Mouse (Mus musculus) small intestine, adult 2 months (tissue): Measurements from ENCODE around the gene Tet2. TPM values are rescaled to one million over a fixed set of nuclear protein-coding genes. Genes with fewer than 3 reads are reported as not detected.

ENCODE experiments used
- H3K27ac ChIP-seq: fragments of 200-500 bp; 2 replicates; pipeline ENCODE4 v1.5.1; 2012; ENCODE audit warnings: low read depth, low read length, control low read depth, inconsistent platforms; ENCODE audit not compliant: insufficient read depth
- H3K27me3 ChIP-seq: fragments of 200-500 bp; 2 replicates; pipeline ENCODE4 v1.6.1; 2012; ENCODE audit warnings: mild to moderate bottlenecking, moderate library complexity, low read length, inconsistent platforms; ENCODE audit not compliant: control insufficient read depth, insufficient read depth
- H3K36me3 ChIP-seq: fragments of 200-500 bp; 2 replicates; pipeline ENCODE4 v1.6.1; 2012; ENCODE audit warnings: mild to moderate bottlenecking, low read length, control low read depth, inconsistent platforms; ENCODE audit not compliant: control insufficient read depth, insufficient read depth
- H3K4me1 ChIP-seq: fragments of 200-500 bp; 2 replicates; pipeline ENCODE4 v1.6.1; 2012; ENCODE audit warnings: low read length, inconsistent platforms, mixed read lengths; ENCODE audit not compliant: control insufficient read depth, insufficient read depth, insufficient read length
- H3K4me3 ChIP-seq: fragments of 200-500 bp; 2 replicates; pipeline ENCODE4 v1.5.1; 2012; ENCODE audit warnings: low read depth, mild to moderate bottlenecking, control low read depth, inconsistent platforms, low read length, moderate library complexity
- CTCF ChIP-seq: fragments of 200-500 bp; IDR thresholded peaks from 2 replicates; pipeline ENCODE4 v1.5.1; 2012; ENCODE audit warnings: low read depth, mild to moderate bottlenecking, control low read depth, inconsistent platforms, low read length, moderate library complexity, mixed read lengths; ENCODE audit not compliant: insufficient replicate concordance, insufficient read length; ENCODE audit errors: extremely low read depth
- POLR2A ChIP-seq: fragments of 200-500 bp; IDR thresholded peaks from 2 replicates; pipeline ENCODE4 v1.6.1; 2012; ENCODE audit warnings: low read depth, mild to moderate bottlenecking, control low read depth, inconsistent platforms, low read length, moderate library complexity
- WGBS: fragments of 180-500 bp; shearing (Covaris S2); methylation state at CpG from one replicate; pipeline ENCODE4 v1.1.7; 2018; 5-methylcytosine and 5-hydroxymethylcytosine counted together
- polyA plus RNA-seq: library from polyadenylated mRNA; depleted of rRNA; stranded (reverse); fragments of >200 nt; gene quantifications from 2 replicates; pipeline ENCODE4 v1.2.3, GENCODE M21; 2012

The Tet2 gene
- polyA plus RNA-seq, 1 experiment = 8.7 TPM

- WGBS = 90% methylated on average over 7 of the region's 7 CpGs
- TF ChIP-seq CTCF (no peak), POLR2A (no peak)
- Histone ChIP-seq H3K36me3 (no peaks in the 10 kb centered on the region), H3K4me3 (no peak overlapping the region), H3K4me1 (peaks cover 6% of the 10 kb centered on the region; the same call in 1 of the 2 replicates), H3K27me3 (no peaks in the 10 kb centered on the region), H3K27ac (no peak overlapping the region)
Observed at GRCm38 (mm10) chr3:133557154-133557553, 12.2 kb upstream of the Tet2 start.

DNA sequence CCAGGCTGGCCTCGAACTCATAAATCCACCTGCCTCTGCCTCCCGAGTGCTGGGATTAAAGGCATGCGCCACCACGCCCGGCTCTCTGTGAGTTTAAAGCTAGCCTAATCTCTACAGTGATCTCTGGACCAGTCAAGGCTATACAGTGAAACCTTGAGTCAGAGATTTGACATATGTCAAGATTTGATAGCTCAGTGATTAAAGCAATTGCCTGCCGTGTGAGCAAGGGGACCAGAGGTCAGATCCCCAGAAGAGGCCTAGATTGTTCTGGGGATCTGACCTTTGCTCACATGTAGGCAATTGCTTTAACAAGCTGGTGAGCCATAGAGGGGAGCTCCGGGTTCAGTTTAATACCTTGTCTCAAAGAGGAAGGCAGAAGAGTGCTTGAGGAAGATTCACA lies 10.4 kb upstream of the Tet2 start:
- no peak overlapping the region for H3K27ac ChIP-seq
- TF ChIP-seq CTCF = no peak
- TF ChIP-seq POLR2A = no peak
- H3K4me3 ChIP-seq = no peak overlapping the region
- peaks cover 6% of the 10 kb centered on the region; the same call in 1 of the 2 replicates for H3K4me1 ChIP-seq
- H3K36me3 ChIP-seq = no peaks in the 10 kb centered on the region
- no peaks in the 10 kb centered on the region for H3K27me3 ChIP-seq
- WGBS = 30% methylated on average over 7 of the region's 7 CpGs

DNA sequence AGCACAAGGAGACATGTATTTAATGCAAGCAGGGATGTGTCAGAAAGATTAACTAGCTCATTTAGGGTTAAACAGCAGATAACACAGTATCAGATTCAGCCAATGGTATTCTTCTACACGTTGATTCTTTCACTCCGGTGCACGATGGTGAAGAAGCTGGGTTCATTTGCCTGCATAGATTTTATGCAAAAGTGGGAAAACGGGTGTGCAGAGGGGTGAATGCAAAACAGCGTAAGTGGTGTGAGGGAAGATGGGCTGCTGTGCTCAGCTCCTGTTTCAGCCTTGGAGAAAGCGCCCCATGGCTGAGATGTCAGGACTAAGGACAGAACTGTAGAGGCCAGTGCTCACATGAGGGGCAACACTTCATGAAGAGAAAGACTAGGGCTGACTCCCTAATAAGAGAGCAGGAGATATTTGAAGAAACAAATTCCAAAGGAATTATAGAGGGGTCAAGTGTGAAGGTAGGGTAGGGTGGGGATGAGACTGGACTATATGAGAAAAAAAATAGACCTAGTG lies 9.7 kb upstream of the Tet2 start:
- no peak overlapping the region for H3K4me3 ChIP-seq
- no peaks in the 10 kb centered on the region for H3K36me3 ChIP-seq
- no peak overlapping the region for H3K27ac ChIP-seq
- TF ChIP-seq POLR2A = no peak
- no peak for TF ChIP-seq CTCF
- H3K4me1 ChIP-seq = peaks cover 6% of the 10 kb centered on the region; the same call in 1 of the 2 replicates
- 85% methylated on average over 6 of the region's 6 CpGs for WGBS
- H3K27me3 ChIP-seq = no peaks in the 10 kb centered on the region

GRCm38 (mm10) chr3:133554092-133554491 lies 9.2 kb upstream of the Tet2 start:
- H3K4me3 ChIP-seq = no peak overlapping the region
- WGBS = 93% methylated on average over 4 of the region's 4 CpGs
- H3K4me1 ChIP-seq = peaks cover 6% of the 10 kb centered on the region; the same call in 1 of the 2 replicates
- no peaks in the 10 kb centered on the region for H3K27me3 ChIP-seq
- TF ChIP-seq POLR2A (no peak), CTCF (no peak)
- H3K36me3 ChIP-seq = no peaks in the 10 kb centered on the region
- H3K27ac ChIP-seq = no peak overlapping the region

DNA sequence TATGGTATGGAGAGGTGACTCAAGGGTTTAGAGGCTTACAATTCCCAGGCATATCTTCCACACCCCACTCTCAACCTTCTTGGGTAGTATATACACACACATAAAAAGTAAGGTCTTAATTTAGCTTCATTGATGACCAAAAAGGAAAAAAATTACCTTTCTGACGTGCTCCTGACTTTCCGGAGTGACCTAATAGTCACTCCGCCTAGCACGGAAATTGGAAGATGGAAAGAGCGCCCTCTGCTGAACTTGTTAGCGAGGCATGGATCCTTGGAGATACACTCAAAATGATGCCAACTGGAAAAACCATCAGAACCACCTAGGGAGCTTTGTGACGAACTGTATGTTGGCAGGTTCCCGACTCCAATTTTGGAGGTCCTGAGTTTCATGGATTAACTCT lies 7.0 kb upstream of the Tet2 start:
- H3K36me3 ChIP-seq = no peaks in the 10 kb centered on the region
- no peaks in the 10 kb centered on the region for H3K27me3 ChIP-seq
- H3K27ac ChIP-seq = no peak overlapping the region
- TF ChIP-seq CTCF = no peak
- no peak for TF ChIP-seq POLR2A
- H3K4me3 ChIP-seq = no peak overlapping the region
- 85% methylated on average over 8 of the region's 8 CpGs for WGBS
- peaks cover 6% of the 10 kb centered on the region; the same call in 1 of the 2 replicates for H3K4me1 ChIP-seq

GRCm38 (mm10) chr3:133549385-133550170 lies 4.6 kb upstream of the Tet2 start:
- 57% methylated on average over 7 of the region's 7 CpGs for WGBS
- H3K4me3 ChIP-seq = no peak overlapping the region
- no peak overlapping the region for H3K27ac ChIP-seq
- H3K36me3 ChIP-seq = no peaks in the 10 kb centered on the region
- TF ChIP-seq CTCF = no peak
- TF ChIP-seq POLR2A = no peak
- no peaks in the 10 kb centered on the region for H3K27me3 ChIP-seq
- H3K4me1 ChIP-seq = no peaks in the 10 kb centered on the region; the same call in 1 of the 2 replicates

DNA sequence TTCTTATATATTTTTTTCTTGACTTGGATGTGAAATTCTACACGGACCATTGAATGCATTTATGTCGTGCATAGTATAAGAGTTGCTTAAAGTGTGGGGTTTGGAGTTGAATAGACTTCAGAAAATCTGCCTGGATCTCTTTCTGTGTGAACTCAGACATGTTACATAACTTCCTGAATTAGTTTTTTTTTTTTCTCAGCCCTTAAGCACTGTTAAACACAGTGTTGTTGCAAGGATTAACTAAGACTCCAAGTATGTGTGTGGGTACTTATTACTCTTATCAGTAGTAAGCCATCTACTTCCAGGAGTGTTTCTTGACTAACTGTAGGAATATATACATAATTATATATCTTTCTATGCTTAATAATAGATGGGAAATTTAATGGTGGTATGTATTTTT lies 3.7 kb upstream of the Tet2 start:
- no peak for TF ChIP-seq POLR2A
- TF ChIP-seq CTCF = no peak
- Histone ChIP-seq H3K27me3 (no peaks in the 10 kb centered on the region), H3K4me3 (no peak overlapping the region), H3K27ac (no peak overlapping the region), H3K4me1 (no peaks in the 10 kb centered on the region; the same call in 1 of the 2 replicates), H3K36me3 (no peaks in the 10 kb centered on the region)
- 72% methylated on average over 2 of the region's 2 CpGs for WGBS
